Mouse (Mus musculus): ENCODE measurements at regions not wholly inside any gene's neighbourhood (a gene's known extent, or its start where the extent isn't known, plus 50 kb on each side); places are given as distances from the start of the nearest gene placed in this dataset.

DNA sequence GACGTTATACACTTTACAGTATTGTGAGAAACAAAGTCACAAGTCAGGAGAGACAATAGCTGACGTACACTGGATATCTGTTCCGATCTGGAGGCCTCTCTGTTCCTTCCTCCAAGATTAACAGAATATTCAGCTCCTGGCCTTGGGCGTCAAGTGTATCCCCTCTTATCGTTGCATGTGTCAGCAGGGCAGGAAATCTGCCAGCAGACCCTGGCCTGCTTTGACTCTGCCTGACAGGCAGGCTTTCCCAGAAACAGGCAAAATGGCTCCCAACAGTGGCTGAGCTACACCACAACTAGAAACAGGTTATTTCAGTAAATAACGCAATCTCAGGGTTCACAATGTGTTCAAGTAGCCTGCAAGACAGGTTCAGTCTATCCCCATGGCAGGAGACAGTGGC, 112.3 kb upstream of the Otogl start:
- Histone ChIP-seq H3K27ac (no peak overlapping the region), H3K4me2 (no peak overlapping the region), H3K27me3 (no peaks in the 10 kb centered on the region), H3K36me3 (no peaks in the 10 kb centered on the region), H3K4me1 (replicated peaks) (no peaks in the 10 kb centered on the region), H3K9ac (no peak overlapping the region), H3K9me3 (no peaks in the 10 kb centered on the region), H3K4me3 (no peak overlapping the region)
- no peak for ATAC-seq (ENCODE audit: low FRiP score)
- 94% methylated on average over 6 of the region's 6 CpGs for WGBS

DNA sequence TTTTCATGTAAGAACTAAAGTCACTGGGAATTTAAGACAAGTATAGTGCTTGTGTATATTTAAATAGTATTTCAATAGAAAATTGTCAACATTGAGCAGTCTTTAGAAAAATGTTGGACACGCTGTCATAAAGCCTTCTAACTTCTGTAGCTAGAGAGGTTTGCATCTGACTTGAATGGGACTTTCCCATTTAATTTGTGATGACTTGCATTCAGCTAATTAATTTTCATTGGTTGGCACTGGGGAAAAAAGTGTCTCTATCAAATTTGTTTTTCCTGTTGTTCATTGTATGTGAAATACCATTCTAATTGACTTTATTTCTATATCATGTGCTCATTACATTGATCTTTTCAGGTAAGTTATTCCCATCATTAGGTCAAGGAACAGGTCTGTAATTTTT, 104.6 kb upstream of the Otogl start:
- H3K9ac ChIP-seq, result no peak overlapping the region
- H3K27me3 ChIP-seq, result no peaks in the 10 kb centered on the region
- WGBS, result 92% methylated on average over 1 of the region's 1 CpGs
- no peak overlapping the region for H3K27ac ChIP-seq
- H3K9me3 ChIP-seq, result no peaks in the 10 kb centered on the region
- H3K4me1 ChIP-seq (replicated peaks), result no peaks in the 10 kb centered on the region
- no peak for ATAC-seq (ENCODE audit: low FRiP score)
- H3K4me3 ChIP-seq, result no peak overlapping the region
- H3K36me3 ChIP-seq, result no peaks in the 10 kb centered on the region
- H3K4me2 ChIP-seq, result no peak overlapping the region

DNA sequence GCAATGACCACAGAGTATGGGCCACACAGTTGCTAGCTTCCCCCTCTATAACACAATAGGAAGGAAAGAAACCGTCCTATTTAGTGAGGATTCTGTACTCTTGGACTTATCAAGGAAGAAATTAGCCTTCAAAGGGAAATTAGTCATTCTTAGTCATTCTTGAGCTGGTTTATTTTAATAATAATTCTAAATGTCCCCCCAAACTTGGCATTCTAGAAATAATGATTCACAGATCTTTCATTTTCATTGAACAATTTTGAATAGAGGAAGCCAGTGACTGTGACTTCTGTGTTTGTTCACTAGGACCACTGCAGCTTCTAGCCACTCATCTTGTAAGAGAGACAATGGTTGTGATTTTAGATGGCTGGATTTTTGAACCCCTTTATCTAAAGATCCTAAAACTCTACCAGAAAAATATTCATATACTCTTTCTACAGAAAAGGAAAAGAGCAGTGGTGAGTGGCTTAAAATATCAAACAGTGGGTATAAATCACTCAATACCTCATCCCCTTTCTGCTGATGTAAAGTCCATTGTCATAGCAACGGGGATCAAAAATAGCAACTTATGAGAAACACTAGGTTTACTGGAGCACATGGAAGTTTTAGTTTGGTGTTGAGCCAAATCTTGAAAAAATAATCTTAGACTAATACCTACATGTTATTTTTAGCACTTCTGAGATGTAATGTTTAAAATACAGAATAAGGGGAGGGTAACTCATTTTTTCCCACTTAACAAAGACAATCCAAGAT, 83.1 kb upstream of the Otogl start:
- Histone ChIP-seq H3K27me3 (no peaks in the 10 kb centered on the region), H3K4me2 (no peak overlapping the region), H3K27ac (no peak overlapping the region), H3K9me3 (no peaks in the 10 kb centered on the region), H3K4me1 (replicated peaks) (no peaks in the 10 kb centered on the region), H3K36me3 (no peaks in the 10 kb centered on the region), H3K9ac (no peak overlapping the region), H3K4me3 (no peak overlapping the region)
- ATAC-seq (ENCODE audit: low FRiP score), result no peak
- 89% methylated on average over 2 of the region's 2 CpGs for WGBS

DNA sequence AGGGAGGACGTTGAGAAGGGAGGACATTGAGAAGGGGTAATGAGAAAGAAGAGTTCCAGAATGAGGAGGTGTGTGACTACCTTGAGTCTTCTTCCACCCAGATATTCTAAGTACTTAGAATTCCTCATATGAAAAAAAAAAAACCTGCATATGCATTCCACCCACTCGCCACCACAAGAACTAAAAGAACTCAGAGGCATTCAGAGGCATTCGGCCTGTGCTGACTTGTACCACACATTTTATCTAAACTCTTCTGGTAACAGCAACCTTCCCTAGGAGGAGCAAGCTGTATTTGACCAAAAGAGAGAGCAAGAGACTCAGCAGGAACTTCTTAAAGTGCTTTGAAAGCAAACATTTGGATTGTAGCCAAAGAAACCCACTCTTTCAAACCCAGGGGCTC, 80.7 kb upstream of the Otogl start:
- Histone ChIP-seq H3K9ac (no peak overlapping the region), H3K9me3 (no peaks in the 10 kb centered on the region), H3K4me2 (no peak overlapping the region), H3K27me3 (no peaks in the 10 kb centered on the region), H3K27ac (no peak overlapping the region), H3K4me1 (replicated peaks) (no peaks in the 10 kb centered on the region), H3K4me3 (no peak overlapping the region), H3K36me3 (no peaks in the 10 kb centered on the region)
- no peak for ATAC-seq (ENCODE audit: low FRiP score)
- 85% methylated on average over 3 of the region's 3 CpGs for whole genome bisulfite sequencing

DNA sequence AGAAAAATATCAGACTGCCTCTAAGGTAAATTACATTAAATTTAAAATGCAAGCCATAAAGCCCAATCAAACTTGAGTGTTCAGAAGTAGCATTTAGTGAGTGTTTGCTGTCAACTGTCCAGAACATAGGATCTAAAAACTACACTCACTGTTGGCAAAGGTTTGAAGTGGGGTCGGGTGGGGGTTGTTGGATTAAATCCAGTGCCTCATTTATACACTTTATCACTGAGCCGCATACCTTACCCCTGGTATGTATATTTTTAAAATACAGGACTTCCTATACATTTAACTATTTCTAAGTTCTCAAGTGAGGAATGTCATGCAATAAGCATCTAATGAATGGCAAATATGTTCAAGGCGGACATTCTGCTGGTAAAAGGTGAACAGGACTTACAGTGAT, 78.6 kb upstream of the Otogl start:
- no peak overlapping the region for H3K9ac ChIP-seq
- H3K27ac ChIP-seq, result no peak overlapping the region
- WGBS, result 94% methylated on average over 3 of the region's 3 CpGs
- H3K4me2 ChIP-seq, result no peak overlapping the region
- no peak for ATAC-seq (ENCODE audit: low FRiP score)
- no peaks in the 10 kb centered on the region for H3K4me1 ChIP-seq (replicated peaks)
- H3K9me3 ChIP-seq, result no peaks in the 10 kb centered on the region
- H3K36me3 ChIP-seq, result no peaks in the 10 kb centered on the region
- no peaks in the 10 kb centered on the region for H3K27me3 ChIP-seq
- H3K4me3 ChIP-seq, result no peak overlapping the region

DNA sequence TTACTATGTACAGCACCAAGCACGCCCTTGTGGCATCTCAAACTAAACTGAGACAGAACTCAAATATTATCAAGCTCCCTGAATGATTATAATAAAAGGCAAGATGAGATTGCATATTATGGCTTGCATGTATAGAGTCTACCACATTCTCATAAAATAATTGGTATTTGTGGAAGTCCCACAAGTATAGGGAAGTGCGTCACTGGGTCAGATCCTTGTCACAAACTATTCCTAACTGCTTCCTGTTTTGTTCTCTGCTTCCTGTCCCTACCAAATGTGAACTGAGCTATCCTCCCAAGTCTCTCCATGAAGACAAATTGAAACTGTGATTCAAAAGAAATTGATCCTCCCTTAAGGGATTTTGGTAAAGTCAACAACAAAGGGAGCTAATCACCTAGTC, 78.0 kb upstream of the Otogl start:
- Histone ChIP-seq H3K4me3 (no peak overlapping the region), H3K27ac (no peak overlapping the region), H3K27me3 (no peaks in the 10 kb centered on the region), H3K4me1 (replicated peaks) (no peaks in the 10 kb centered on the region), H3K9me3 (no peaks in the 10 kb centered on the region), H3K9ac (no peak overlapping the region), H3K4me2 (no peak overlapping the region), H3K36me3 (no peaks in the 10 kb centered on the region)
- 93% methylated on average over 2 of the region's 2 CpGs for WGBS
- ATAC-seq (ENCODE audit: low FRiP score), result no peak

DNA sequence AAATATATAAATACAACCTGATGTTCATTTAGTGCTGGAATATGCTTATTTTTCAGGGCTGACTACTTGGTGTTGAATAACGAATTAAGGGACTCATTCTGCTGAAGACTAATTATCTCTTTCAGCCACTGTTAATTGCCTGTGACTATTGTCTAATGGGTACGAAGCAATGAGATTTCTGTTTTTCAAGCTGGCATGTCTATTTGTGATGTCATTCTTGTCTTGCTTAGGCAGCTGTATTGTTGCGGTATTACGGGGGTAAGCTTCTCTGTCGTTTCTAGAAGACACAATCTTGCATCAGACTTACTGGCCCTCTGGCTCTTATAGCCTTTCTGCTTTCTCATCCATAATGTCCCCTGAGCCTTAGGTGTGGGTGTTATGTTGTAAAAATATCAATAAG, 70.7 kb upstream of the Otogl start:
- H3K27ac ChIP-seq, result no peak overlapping the region
- H3K9me3 ChIP-seq, result no peaks in the 10 kb centered on the region
- H3K4me2 ChIP-seq, result no peak overlapping the region
- H3K36me3 ChIP-seq, result no peaks in the 10 kb centered on the region
- ATAC-seq (ENCODE audit: low FRiP score), result no peak
- 78% methylated on average over 5 of the region's 5 CpGs for WGBS
- H3K4me1 ChIP-seq (replicated peaks), result no peaks in the 10 kb centered on the region
- H3K9ac ChIP-seq, result no peak overlapping the region
- H3K4me3 ChIP-seq, result no peak overlapping the region
- no peaks in the 10 kb centered on the region for H3K27me3 ChIP-seq

DNA sequence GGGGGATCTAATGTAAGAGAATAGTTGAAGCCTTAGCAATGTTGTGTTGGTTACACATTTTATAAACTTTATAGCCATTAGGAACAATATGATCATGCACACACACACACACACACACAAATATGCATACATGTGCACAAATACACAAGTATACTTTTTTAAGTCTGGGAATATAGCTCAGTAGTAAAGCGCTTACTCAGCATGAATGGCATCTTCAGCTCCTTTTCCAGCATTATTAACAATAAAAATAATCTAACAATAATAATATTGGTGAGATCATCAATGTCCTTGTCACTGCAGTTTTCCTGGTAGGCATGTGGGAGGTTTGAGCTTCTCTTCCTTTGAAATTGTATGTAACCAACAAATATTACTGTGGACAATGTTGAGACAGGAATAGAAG, 70.1 kb upstream of the Otogl start:
- ATAC-seq (ENCODE audit: low FRiP score), result no peak
- no peaks in the 10 kb centered on the region for H3K4me1 ChIP-seq (replicated peaks)
- H3K36me3 ChIP-seq, result no peaks in the 10 kb centered on the region
- H3K9me3 ChIP-seq, result no peaks in the 10 kb centered on the region
- 98% methylated on average over 1 of the region's 1 CpGs for WGBS
- no peak overlapping the region for H3K27ac ChIP-seq
- H3K4me2 ChIP-seq, result no peak overlapping the region
- H3K4me3 ChIP-seq, result no peak overlapping the region
- H3K27me3 ChIP-seq, result no peaks in the 10 kb centered on the region
- no peak overlapping the region for H3K9ac ChIP-seq

DNA sequence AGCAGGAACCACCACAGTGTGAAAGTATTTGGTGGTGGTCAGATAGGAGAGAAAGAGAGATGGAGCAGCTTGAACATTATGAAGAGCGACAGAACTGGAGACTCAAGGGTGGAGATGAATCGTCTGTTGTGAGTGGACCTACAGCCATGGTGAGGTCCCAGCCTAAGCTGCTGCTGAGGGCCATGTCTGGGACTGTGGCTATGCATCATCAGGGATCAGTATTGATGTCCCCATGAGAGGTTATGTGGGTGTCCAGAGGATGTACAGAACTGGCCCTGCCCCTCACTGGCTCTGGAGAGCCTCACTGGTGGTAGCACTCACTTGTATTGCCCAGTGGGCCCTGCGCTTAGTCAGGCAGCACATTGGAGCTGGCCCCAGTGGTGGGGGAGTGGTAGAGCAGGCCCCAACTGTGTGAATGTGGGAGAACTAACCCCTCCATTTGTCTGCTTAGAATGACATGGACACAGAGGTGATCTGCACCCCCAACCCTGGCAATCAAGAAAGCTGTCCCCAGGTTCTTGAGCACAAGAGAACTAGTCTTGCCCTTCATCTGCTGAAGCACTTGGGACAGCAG, 64.5 kb upstream of the Otogl start:
- H3K27ac ChIP-seq, result no peak overlapping the region
- WGBS, result 92% methylated on average over 3 of the region's 3 CpGs
- H3K4me3 ChIP-seq, result no peak overlapping the region
- no peaks in the 10 kb centered on the region for H3K9me3 ChIP-seq
- 0 out of 2 replicates have a peak, but pooled peaks cover 3% of the 10 kb centered on the region for H3K4me1 ChIP-seq (replicated peaks)
- H3K36me3 ChIP-seq, result no peaks in the 10 kb centered on the region
- no peaks in the 10 kb centered on the region for H3K27me3 ChIP-seq
- ATAC-seq (ENCODE audit: low FRiP score), result no peak
- no peak overlapping the region for H3K9ac ChIP-seq
- no peak overlapping the region for H3K4me2 ChIP-seq

DNA sequence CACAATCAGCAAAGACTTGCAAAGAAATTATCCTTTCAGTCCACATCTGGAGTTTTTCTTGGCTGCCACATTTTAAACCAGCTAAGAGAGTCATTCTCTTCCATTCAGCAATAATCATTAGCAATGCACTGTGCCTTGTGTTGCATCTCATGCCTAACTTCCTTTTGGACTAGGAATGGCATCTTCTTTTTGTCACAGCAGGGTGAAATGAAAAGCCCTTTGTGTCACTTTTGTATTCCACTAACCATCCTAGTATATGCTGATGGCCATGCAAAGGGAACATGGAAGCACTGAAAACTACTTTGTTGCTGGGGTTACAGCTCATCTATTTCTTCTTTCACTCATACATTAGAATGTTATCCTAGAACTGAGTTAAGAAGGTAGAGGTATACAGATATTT, 59.8 kb upstream of the Otogl start:
- Histone ChIP-seq H3K4me3 (no peak overlapping the region), H3K9ac (no peak overlapping the region), H3K27me3 (no peaks in the 10 kb centered on the region), H3K27ac (no peak overlapping the region), H3K9me3 (no peaks in the 10 kb centered on the region), H3K4me2 (no peak overlapping the region), H3K36me3 (no peaks in the 10 kb centered on the region), H3K4me1 (replicated peaks) (0 out of 2 replicates have a peak, but pooled peaks cover 6% of the 10 kb centered on the region)
- no peak for ATAC-seq (ENCODE audit: low FRiP score)

DNA sequence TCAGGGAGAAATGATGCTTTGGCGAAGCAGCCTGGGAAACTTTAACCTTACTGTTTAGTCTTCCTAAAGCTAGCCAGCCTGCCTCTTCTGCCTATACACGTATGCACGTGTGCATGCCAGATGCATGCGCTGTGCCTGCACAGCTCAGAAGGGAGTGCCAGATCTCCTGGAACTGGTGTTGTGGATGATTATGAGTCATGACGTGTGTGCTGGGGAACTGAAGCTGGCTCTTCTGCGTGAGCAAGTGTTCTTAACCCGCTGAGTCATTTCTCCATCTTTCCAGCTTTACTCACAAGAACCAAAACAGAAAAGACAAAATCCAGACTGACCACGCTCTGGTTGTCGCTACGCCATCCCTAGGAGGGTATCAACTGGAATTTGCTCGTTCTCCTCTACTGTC, 55.1 kb upstream of the Otogl start:
- H3K9ac ChIP-seq, result no peak overlapping the region
- 0 out of 2 replicates have a peak, but pooled peaks cover 6% of the 10 kb centered on the region for H3K4me1 ChIP-seq (replicated peaks)
- 94% methylated on average over 11 of the region's 11 CpGs for WGBS
- H3K36me3 ChIP-seq, result no peaks in the 10 kb centered on the region
- ATAC-seq (ENCODE audit: low FRiP score), result no peak
- no peak overlapping the region for H3K4me2 ChIP-seq
- H3K27me3 ChIP-seq, result no peaks in the 10 kb centered on the region
- no peaks in the 10 kb centered on the region for H3K9me3 ChIP-seq
- no peak overlapping the region for H3K4me3 ChIP-seq
- no peak overlapping the region for H3K27ac ChIP-seq

DNA sequence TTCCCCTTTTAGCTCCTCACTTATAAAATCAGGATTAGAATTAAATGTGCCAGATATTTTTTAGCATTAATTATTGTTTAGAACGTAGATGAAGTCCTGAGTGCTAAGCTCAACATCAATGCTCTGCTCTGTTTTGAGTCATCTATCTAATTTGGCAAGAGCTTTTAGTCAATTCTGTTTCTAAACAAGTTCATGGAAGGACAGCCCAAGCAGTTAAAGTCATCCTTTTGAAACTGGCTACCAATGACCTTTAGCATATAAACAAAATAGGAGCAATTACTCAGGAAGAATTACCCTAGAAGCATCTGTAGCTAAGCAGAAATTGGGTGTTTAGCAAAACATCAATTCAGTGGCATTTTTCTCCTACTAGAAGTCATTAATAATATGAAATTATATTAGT, 52.1 kb upstream of the Otogl start:
- H3K9me3 ChIP-seq, result no peaks in the 10 kb centered on the region
- no peak overlapping the region for H3K27ac ChIP-seq
- H3K4me3 ChIP-seq, result no peak overlapping the region
- H3K9ac ChIP-seq, result no peak overlapping the region
- H3K36me3 ChIP-seq, result no peaks in the 10 kb centered on the region
- no peaks in the 10 kb centered on the region for H3K4me1 ChIP-seq (replicated peaks)
- 81% methylated on average over 1 of the region's 1 CpGs for WGBS
- no peak for ATAC-seq (ENCODE audit: low FRiP score)
- no peak overlapping the region for H3K4me2 ChIP-seq
- H3K27me3 ChIP-seq, result no peaks in the 10 kb centered on the region

DNA sequence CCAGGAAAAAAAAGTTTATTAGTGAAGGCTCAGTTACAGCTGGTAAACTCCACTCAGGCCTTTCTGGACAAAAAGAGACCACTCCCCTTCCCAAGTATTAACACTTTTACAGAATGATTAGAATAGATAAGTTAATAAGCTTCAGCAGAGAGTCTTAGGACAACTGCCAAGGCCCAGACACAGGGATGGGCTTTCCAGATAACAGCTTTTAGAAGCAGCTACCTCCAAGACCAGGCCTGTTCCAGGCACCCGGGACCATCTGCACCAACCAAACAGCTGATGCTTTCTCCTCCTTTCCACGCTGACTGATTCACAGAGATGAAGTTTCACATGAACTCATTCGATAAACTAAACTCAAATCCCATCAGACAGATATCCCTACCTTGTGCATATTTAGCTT, 50.2 kb upstream of the Otogl start:
- Histone ChIP-seq H3K4me3 (no peak overlapping the region), H3K4me1 (replicated peaks) (no peaks in the 10 kb centered on the region), H3K9ac (no peak overlapping the region), H3K9me3 (no peaks in the 10 kb centered on the region), H3K27me3 (no peaks in the 10 kb centered on the region), H3K27ac (no peak overlapping the region), H3K4me2 (no peak overlapping the region), H3K36me3 (no peaks in the 10 kb centered on the region)
- WGBS, result 91% methylated on average over 3 of the region's 3 CpGs
- no peak for ATAC-seq (ENCODE audit: low FRiP score)
